Mouse (Mus musculus): ENCODE results near the gene Sarnp. TPM values are rescaled to one million over a fixed set of nuclear protein-coding genes. Genes with fewer than 3 reads are reported as not detected.

Gene Sarnp
- polyA plus RNA-seq, 1 experiment: 56.6 TPM

- peak overlapping the region; percentile 67 for H3ac ChIP-seq (ENCODE audit: control insufficient read depth, insufficient read length, low read depth)
- H3K79me3 ChIP-seq (ENCODE audit: low read depth): peaks cover 40% of the 10 kb centered on the region
- TF ChIP-seq FOSL1 (IDR thresholded peaks at IDR 0.05; ENCODE audit: insufficient read depth, low read length, poor library complexity, severe bottlenecking) (no peak), CEBPB (IDR thresholded peaks at IDR 0.05; ENCODE audit: low read depth) (no peak), USF1 (IDR thresholded peaks at IDR 0.05; ENCODE audit: low read depth) (no peak), MYOD1 (IDR thresholded peaks at IDR 0.05; ENCODE audit: control insufficient read depth, insufficient read length, low read depth) (no peak), MYOG (IDR thresholded peaks at IDR 0.05; ENCODE audit: control insufficient read depth, extremely low read depth, insufficient read length) (no peak), MAX (IDR thresholded peaks at IDR 0.05) (no peak), CTCF (IDR thresholded peaks at IDR 0.05; ENCODE audit: control insufficient read depth, insufficient read depth, insufficient read length) (no peak)
- H3K36me3 ChIP-seq (ENCODE audit: control insufficient read depth, insufficient read depth): peaks cover 27% of the 10 kb centered on the region
- no peaks in the 10 kb centered on the region for H3K27me3 ChIP-seq (ENCODE audit: control insufficient read depth, insufficient read depth, insufficient read length)
- H3K79me2 ChIP-seq (ENCODE audit: control insufficient read depth, insufficient read depth): peaks cover 50% of the 10 kb centered on the region
- peak overlapping the region; percentile 96 for H3K4me3 ChIP-seq (ENCODE audit: insufficient read depth, poor library complexity, severe bottlenecking)
Measured at GRCm38 (mm10) chr10:128908778-128909448, 91.8 kb downstream of the Sarnp start.

- TF ChIP-seq FOSL1 (IDR thresholded peaks at IDR 0.05; ENCODE audit: insufficient read depth, low read length, poor library complexity, severe bottlenecking): peak; percentile 52
- TF ChIP-seq MAX (IDR thresholded peaks at IDR 0.05): peak; percentile 99
- peak; percentile 91 for TF ChIP-seq USF1 (IDR thresholded peaks at IDR 0.05; ENCODE audit: low read depth)
- no peak for TF ChIP-seq CEBPB (IDR thresholded peaks at IDR 0.05; ENCODE audit: low read depth)
- TF ChIP-seq MYOD1 (IDR thresholded peaks at IDR 0.05; ENCODE audit: control insufficient read depth, insufficient read length, low read depth): peak; percentile 96
- TF ChIP-seq CTCF (IDR thresholded peaks at IDR 0.05; ENCODE audit: control insufficient read depth, insufficient read depth, insufficient read length): no peak
- TF ChIP-seq MYOG (IDR thresholded peaks at IDR 0.05; ENCODE audit: control insufficient read depth, extremely low read depth, insufficient read length): no peak
- peak overlapping the region; percentile 96 for H3K4me3 ChIP-seq (ENCODE audit: insufficient read depth, poor library complexity, severe bottlenecking)
- peak overlapping the region; percentile 99 for H3ac ChIP-seq (ENCODE audit: control insufficient read depth, insufficient read length, low read depth)
- H3K79me3 ChIP-seq (ENCODE audit: low read depth): peaks cover 47% of the 10 kb centered on the region
- no peaks in the 10 kb centered on the region for H3K27me3 ChIP-seq (ENCODE audit: control insufficient read depth, insufficient read depth, insufficient read length)
- peaks cover 34% of the 10 kb centered on the region for H3K36me3 ChIP-seq (ENCODE audit: control insufficient read depth, insufficient read depth)
- peaks cover 57% of the 10 kb centered on the region for H3K79me2 ChIP-seq (ENCODE audit: control insufficient read depth, insufficient read depth)
Measured at GRCm38 (mm10) chr10:128909567-128910028, 92.5 kb downstream of the Sarnp start.

- TF ChIP-seq MYOD1 (IDR thresholded peaks at IDR 0.05; ENCODE audit: control insufficient read depth, insufficient read length, low read depth) (no peak), MAX (IDR thresholded peaks at IDR 0.05) (peak; percentile 18)
- peaks cover 53% of the 10 kb centered on the region for H3K79me3 ChIP-seq (ENCODE audit: low read depth)
- H3K27me3 ChIP-seq (ENCODE audit: control insufficient read depth, insufficient read depth, insufficient read length): no peaks in the 10 kb centered on the region
- H3K79me2 ChIP-seq (ENCODE audit: control insufficient read depth, insufficient read depth): peaks cover 64% of the 10 kb centered on the region
- H3K4me3 ChIP-seq (ENCODE audit: insufficient read depth, poor library complexity, severe bottlenecking): peak overlapping the region; percentile 96
- peaks cover 40% of the 10 kb centered on the region for H3K36me3 ChIP-seq (ENCODE audit: control insufficient read depth, insufficient read depth)
- peak overlapping the region; percentile 99 for H3ac ChIP-seq (ENCODE audit: control insufficient read depth, insufficient read length, low read depth)
Measured at GRCm38 (mm10) chr10:128910066-128910841, 93.1 kb downstream of the Sarnp start.

GRCm38 (mm10) chr10:128911430-128911829 is 94.3 kb downstream of the Sarnp start:
- Histone ChIP-seq H3K27me3 (ENCODE audit: control insufficient read depth, insufficient read depth, insufficient read length) (no peaks in the 10 kb centered on the region), H3K79me3 (ENCODE audit: low read depth) (peaks cover 60% of the 10 kb centered on the region), H3K4me3 (ENCODE audit: insufficient read depth, poor library complexity, severe bottlenecking) (peak overlapping the region; percentile 96), H3ac (ENCODE audit: control insufficient read depth, insufficient read length, low read depth) (peak overlapping the region; percentile 61), H3K36me3 (ENCODE audit: control insufficient read depth, insufficient read depth) (peaks cover 52% of the 10 kb centered on the region), H3K79me2 (ENCODE audit: control insufficient read depth, insufficient read depth) (peaks cover 76% of the 10 kb centered on the region)
- TF ChIP-seq MYOD1 (IDR thresholded peaks at IDR 0.05; ENCODE audit: control insufficient read depth, insufficient read length, low read depth): no peak
- no peak for TF ChIP-seq CTCF (IDR thresholded peaks at IDR 0.05; ENCODE audit: control insufficient read depth, insufficient read depth, insufficient read length)
- TF ChIP-seq USF1 (IDR thresholded peaks at IDR 0.05; ENCODE audit: low read depth): no peak
- no peak for TF ChIP-seq MYOG (IDR thresholded peaks at IDR 0.05; ENCODE audit: control insufficient read depth, extremely low read depth, insufficient read length)
- no peak for TF ChIP-seq MAX (IDR thresholded peaks at IDR 0.05)
- TF ChIP-seq FOSL1 (IDR thresholded peaks at IDR 0.05; ENCODE audit: insufficient read depth, low read length, poor library complexity, severe bottlenecking): no peak
- TF ChIP-seq CEBPB (IDR thresholded peaks at IDR 0.05; ENCODE audit: low read depth): no peak

- Histone ChIP-seq H3K36me3 (ENCODE audit: control insufficient read depth, insufficient read depth) (peaks cover 60% of the 10 kb centered on the region), H3K79me3 (ENCODE audit: low read depth) (peaks cover 60% of the 10 kb centered on the region), H3K79me2 (ENCODE audit: control insufficient read depth, insufficient read depth) (peaks cover 80% of the 10 kb centered on the region), H3K4me3 (ENCODE audit: insufficient read depth, poor library complexity, severe bottlenecking) (peak overlapping the region; percentile 96), H3ac (ENCODE audit: control insufficient read depth, insufficient read length, low read depth) (peak overlapping the region; percentile 63), H3K27me3 (ENCODE audit: control insufficient read depth, insufficient read depth, insufficient read length) (no peaks in the 10 kb centered on the region)
- TF ChIP-seq MAX (IDR thresholded peaks at IDR 0.05) (no peak), MYOG (IDR thresholded peaks at IDR 0.05; ENCODE audit: control insufficient read depth, extremely low read depth, insufficient read length) (no peak), USF1 (IDR thresholded peaks at IDR 0.05; ENCODE audit: low read depth) (no peak), FOSL1 (IDR thresholded peaks at IDR 0.05; ENCODE audit: insufficient read depth, low read length, poor library complexity, severe bottlenecking) (no peak), CTCF (IDR thresholded peaks at IDR 0.05; ENCODE audit: control insufficient read depth, insufficient read depth, insufficient read length) (no peak), CEBPB (IDR thresholded peaks at IDR 0.05; ENCODE audit: low read depth) (no peak), MYOD1 (IDR thresholded peaks at IDR 0.05; ENCODE audit: control insufficient read depth, insufficient read length, low read depth) (no peak)
Measured at GRCm38 (mm10) chr10:128912268-128912667, 95.1 kb downstream of the Sarnp start.
